Comparison of ENCODE assay signal across 8 mouse cellular contexts in genomic region chr1:21078481-21079214, GRCm38 (mm10). TPM values are rescaled to one million over a fixed set of nuclear protein-coding genes. Genes with fewer than 3 reads are reported as not detected.
DNase-seq lines count a peak whose midpoint lies in the region; ATAC-seq and TF ChIP-seq lines count a peak whose summit lies in the region.

No protein-coding gene starts in this region.

- H3K36me3 ChIP-seq in thymus, adult 2 months (ENCODE audit: control insufficient read depth, insufficient read depth, low read length), result no peaks in the 10 kb centered on the region
- H3K36me3 ChIP-seq in heart, embryonic 14.5 days (ENCODE audit: control insufficient read depth, insufficient read depth, low read length), result no peaks in the 10 kb centered on the region
- H3K36me3 ChIP-seq in liver, embryonic 12.5 days, result no peaks in the 10 kb centered on the region
- no peaks in the 10 kb centered on the region for H3K36me3 ChIP-seq in neural tube, embryonic 13.5 days

- H3K27ac ChIP-seq in thymus, adult 2 months (ENCODE audit: control insufficient read depth, insufficient read depth, low read length), result no peak overlapping the region
- peak overlapping the region; percentile 6 to 87; a peak in 3 of 4 replicates for H3K27ac ChIP-seq in heart, embryonic 14.5 days (replicated peaks in 1 of 2; ENCODE audit: control insufficient read depth in 1 of 2, insufficient read depth in 1 of 2, low read depth in 2 of 2, low read length in 2 of 2)
- H3K27ac ChIP-seq in liver, embryonic 12.5 days, result peak overlapping the region; percentile 22; the same call in 1 of the 2 replicates
- peak overlapping the region; percentile 28; the same call in 1 of the 2 replicates for H3K27ac ChIP-seq in neural tube, embryonic 13.5 days (replicated peaks)

- WGBS in thymus, adult 2 months, result under 1% methylated on average over 36 of the region's 36 CpGs
- WGBS in heart, embryonic 14.5 days, result 2% methylated on average over 34 of the region's 36 CpGs
- WGBS in liver, embryonic 12.5 days (ENCODE audit: insufficient replicate concordance), result 1% methylated on average over 36 of the region's 36 CpGs
- WGBS in neural tube, embryonic 13.5 days, result under 1% methylated on average over 36 of the region's 36 CpGs

- TF ChIP-seq CTCF in thymus, adult 2 months (IDR thresholded peaks at IDR 0.05; ENCODE audit: borderline replicate concordance, control insufficient read depth, extremely low read depth, insufficient read depth, low read length, poor library complexity), result no peak

- peak; percentile 27 for ATAC-seq in cerebellum, adult (ENCODE audit: insufficient number of reproducible peaks, low FRiP score, low TSS enrichment)
- peak; percentile 28 for ATAC-seq in heart, embryonic 14.5 days (ENCODE audit: insufficient number of reproducible peaks, insufficient read depth, low FRiP score, low read depth)
- peak; percentile 54 for ATAC-seq in liver, embryonic 12.5 days
- ATAC-seq in neural tube, embryonic 13.5 days (ENCODE audit: low read depth), result peak; percentile 69

- H3K4me1 ChIP-seq in thymus, adult 2 months (replicated peaks; ENCODE audit: control insufficient read depth, insufficient read depth, low read length), result peaks cover 22% of the 10 kb centered on the region
- H3K4me1 ChIP-seq in heart, embryonic 14.5 days (ENCODE audit: control insufficient read depth in 2 of 2, insufficient read depth in 2 of 2, low read length in 2 of 2), result peaks cover 28 to 52% of the 10 kb centered on the region in 2 experiments
- peaks cover 29% of the 10 kb centered on the region for H3K4me1 ChIP-seq in liver, embryonic 12.5 days
- H3K4me1 ChIP-seq in neural tube, embryonic 13.5 days (replicated peaks), result peaks cover 49% of the 10 kb centered on the region

- DNase-seq in cerebellum, postnatal 25 days, result no peak
- DNase-seq in thymus, adult 2 months, result no peak
- DNase-seq in thymus, postnatal 4 days, result no peak
- no peak for DNase-seq in urinary bladder, postnatal 36 days (ENCODE audit: low spot score in 2 of 2)

- H3K4me2 ChIP-seq in heart, embryonic 14.5 days (ENCODE audit: low read length), result peak overlapping the region; percentile 81
- peak overlapping the region; percentile 92 for H3K4me2 ChIP-seq in liver, embryonic 12.5 days
- peak overlapping the region; percentile 70 for H3K4me2 ChIP-seq in neural tube, embryonic 13.5 days

- H3K4me3 ChIP-seq in thymus, adult 2 months (ENCODE audit: control insufficient read depth, insufficient read depth, low read length), result peak overlapping the region; percentile 90
- H3K4me3 ChIP-seq in heart, embryonic 14.5 days (ENCODE audit: control insufficient read depth in 1 of 2, insufficient read depth in 1 of 2, low read depth in 1 of 2, low read length in 2 of 2), result peak overlapping the region; percentile 69 to 74
- peak overlapping the region; percentile 68 for H3K4me3 ChIP-seq in liver, embryonic 12.5 days
- H3K4me3 ChIP-seq in neural tube, embryonic 13.5 days, result peak overlapping the region; percentile 54

- H3K27me3 ChIP-seq in thymus, adult 2 months (ENCODE audit: control insufficient read depth, insufficient read depth, low read length), result no peaks in the 10 kb centered on the region
- no peaks in the 10 kb centered on the region for H3K27me3 ChIP-seq in heart, embryonic 14.5 days (ENCODE audit: control insufficient read depth, insufficient read depth, low read length)
- peaks cover 18% of the 10 kb centered on the region for H3K27me3 ChIP-seq in liver, embryonic 12.5 days (replicated peaks)
- no peaks in the 10 kb centered on the region for H3K27me3 ChIP-seq in neural tube, embryonic 13.5 days

- no peak for TF ChIP-seq POLR2A in thymus, adult 2 months (IDR thresholded peaks at IDR 0.05; ENCODE audit: control insufficient read depth, extremely low read depth, insufficient read depth, low read length, poor library complexity)

- H3K9ac ChIP-seq in heart, embryonic 14.5 days (ENCODE audit: low read length), result peak overlapping the region; percentile 82
- peak overlapping the region; percentile 65 for H3K9ac ChIP-seq in liver, embryonic 12.5 days
- H3K9ac ChIP-seq in neural tube, embryonic 13.5 days, result peak overlapping the region; percentile 78

- no peaks in the 10 kb centered on the region for H3K9me3 ChIP-seq in heart, embryonic 14.5 days (ENCODE audit: control insufficient read depth, low read length)
- no peaks in the 10 kb centered on the region for H3K9me3 ChIP-seq in liver, embryonic 12.5 days (replicated peaks)
- no peaks in the 10 kb centered on the region for H3K9me3 ChIP-seq in neural tube, embryonic 13.5 days

RNA-seq across cellular contexts. Expression of gene Tram2, which starts 0.4 kb away (rescaled TPM):
- 9.2 and 10.2 TPM in 2 replicates for polyA plus RNA-seq in thymus, adult 2 months (2012; rRNA removed)
- polyA plus RNA-seq in heart, embryonic 14.5 days (2014; fragmentation: Nextera tagmentation; extraction: Ambion mirVana), result 4.8 and 5.0 TPM in 2 replicates
- polyA plus RNA-seq in liver, embryonic 12.5 days (2016; fragmentation: Nextera tagmentation; extraction: Ambion mirVana), result 1.6 and 1.7 TPM in 2 replicates
- 2.7 and 2.9 TPM in 2 replicates for polyA plus RNA-seq in neural tube, embryonic 13.5 days (2015; fragmentation: Nextera tagmentation; extraction: Ambion mirVana)
